Mouse (Mus musculus): ENCODE measurements around the gene Tmem246.
"Not testable (repeated sequence)": the region's sequence is repeated elsewhere in the genome, so short reads cannot be mapped to it uniquely, and the experiment has no call there.

Gene Tmem246

GRCm38 (mm10) chr4:49597183-49598100 is at the start of gene Tmem246:
Gene Tmem246 (minus strand): TSS chr4:49597876.
- in situ Hi-C loops (cut with MboI, MseI): no loop called here

DNA sequence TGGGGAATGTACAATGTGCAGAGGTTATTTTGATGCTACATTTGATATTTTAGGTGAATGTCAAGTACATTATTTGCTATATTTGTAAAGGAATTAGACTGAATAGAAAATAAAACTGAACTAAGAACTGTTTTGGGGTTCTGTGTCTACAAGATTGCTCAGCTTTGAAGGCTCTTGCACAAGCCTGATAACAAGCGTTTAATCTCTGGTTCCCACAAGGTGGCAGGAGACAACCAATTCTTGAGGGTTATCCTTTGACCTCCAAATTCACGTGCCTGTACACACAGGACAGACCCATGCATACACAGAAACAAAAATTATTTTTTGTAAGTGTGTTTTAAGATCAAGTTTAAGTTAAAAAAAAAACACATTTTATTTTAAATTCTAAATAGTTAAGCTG is 42.2 kb upstream of the Tmem246 start:
- in situ Hi-C loops (cut with MboI, MseI): loop anchor here (25.0 kb wide), 1 partner anchor 1578 kb away; no protein-coding TSS in a partner anchor

DNA sequence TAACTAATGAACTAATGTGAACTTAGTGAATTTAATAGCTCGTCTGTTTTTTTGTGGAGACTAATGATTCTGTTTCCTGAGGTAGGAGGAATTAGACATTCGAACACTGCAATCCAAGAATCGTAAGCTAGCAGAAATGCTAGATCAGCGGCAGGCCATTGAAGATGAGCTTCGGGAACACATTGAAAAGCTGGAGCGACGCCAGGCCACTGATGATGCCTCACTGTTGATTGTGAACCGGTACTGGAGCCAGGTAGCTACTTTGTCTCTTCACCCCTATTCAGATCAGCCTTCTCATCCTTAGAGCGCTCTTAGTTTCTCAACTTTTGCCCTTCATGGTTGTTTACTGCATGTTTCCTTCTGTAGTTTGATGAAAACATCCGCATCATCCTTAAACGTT is 40.1 kb upstream of the Tmem246 start:
- in situ Hi-C loops (cut with MboI, MseI): loop anchor here (25.0 kb wide), 1 partner anchor 1576 kb away; no protein-coding TSS in a partner anchor

DNA sequence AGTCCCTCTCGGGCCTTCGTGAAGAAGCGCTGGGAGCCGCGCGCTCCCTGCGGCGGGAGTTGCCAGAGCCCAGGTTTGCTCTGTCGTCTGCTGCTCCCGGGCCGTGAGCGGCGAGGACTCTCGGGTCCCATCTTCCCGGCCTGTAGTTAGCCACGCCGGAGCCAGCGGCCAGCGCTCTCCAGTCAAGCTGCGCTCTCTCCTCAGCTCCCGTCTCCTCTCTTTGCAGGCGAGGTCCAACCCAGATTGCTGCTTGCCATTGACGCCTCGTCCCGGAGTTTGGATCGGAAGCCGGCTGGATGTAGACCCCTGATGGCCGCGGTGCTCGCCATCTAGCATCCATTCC is 34.4 kb upstream of the Tmem246 start:
- in situ Hi-C loops (cut with MboI, MseI): loop anchor here (5.0 to 25.0 kb wide), 2 partner anchors 110 to 1570 kb away; partner anchors contain the start of genes Mrpl50 and Zfp189

GRCm38 (mm10) chr4:49631319-49632138 is 33.9 kb upstream of the Tmem246 start, which contains the start of gene Rnf20:
Gene Rnf20 (plus strand): TSS chr4:49632006.
- in situ Hi-C loops (cut with MboI, MseI): loop anchor here (5.0 to 25.0 kb wide), 2 partner anchors 109 to 1569 kb away; partner anchors contain the start of genes Mrpl50 and Zfp189

DNA sequence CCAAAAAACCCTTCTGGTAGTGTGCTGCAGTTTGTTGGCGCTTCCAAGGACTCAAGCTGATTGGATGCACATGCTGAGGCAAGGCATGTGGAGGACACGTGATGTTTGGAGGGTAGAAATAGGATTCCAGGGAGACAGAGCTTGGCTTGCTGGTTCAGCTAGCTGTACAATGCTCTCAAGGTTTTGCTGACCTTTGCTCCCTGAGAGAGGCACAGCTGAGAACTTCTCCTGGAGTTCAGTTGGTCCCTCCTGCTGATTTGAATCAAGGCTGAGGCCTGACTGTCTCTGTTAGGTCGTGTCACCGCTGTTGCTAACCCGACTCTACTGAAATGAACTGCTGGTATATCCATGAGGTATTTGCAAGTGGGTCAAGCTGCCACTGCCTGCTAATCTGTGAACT is 31.3 kb upstream of the Tmem246 start:
- in situ Hi-C loops (cut with MboI, MseI): loop anchor here (5.0 to 25.0 kb wide), 2 partner anchors 57 to 1567 kb away; no protein-coding TSS in a partner anchor

GRCm38 (mm10) chr4:49626973-49627372 is 29.3 kb upstream of the Tmem246 start:
- in situ Hi-C loops (cut with MboI, MseI): loop anchor here (5.0 to 25.0 kb wide), 2 partner anchors 55 to 1565 kb away; no protein-coding TSS in a partner anchor

DNA sequence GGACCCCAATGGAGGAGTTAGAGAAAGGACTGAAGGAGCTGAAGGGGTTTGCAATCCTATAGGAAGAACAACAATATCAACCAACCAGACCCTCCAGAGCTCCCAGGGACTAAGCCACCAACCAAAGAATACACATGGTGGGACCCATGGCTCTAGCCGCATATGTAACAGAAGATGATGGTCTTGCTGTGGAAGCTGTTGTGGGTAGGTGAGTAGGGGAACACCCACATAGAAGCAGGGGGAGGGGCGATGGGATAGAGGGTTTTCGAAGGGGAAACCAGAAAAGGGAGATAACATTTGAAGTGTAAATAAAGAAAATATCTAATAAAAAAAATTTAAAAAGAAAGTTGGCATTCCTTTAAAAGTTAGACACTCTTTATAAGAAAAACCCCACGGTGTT is 27.3 kb upstream of the Tmem246 start:
- in situ Hi-C loops (cut with MboI, MseI): loop anchor here (5.0 to 25.0 kb wide), 2 partner anchors 53 to 1563 kb away; no protein-coding TSS in a partner anchor

- in situ Hi-C loops (cut with MboI, MseI): no loop called here
Observed at GRCm38 (mm10) chr4:49623916-49624315, 26.2 kb upstream of the Tmem246 start.

DNA sequence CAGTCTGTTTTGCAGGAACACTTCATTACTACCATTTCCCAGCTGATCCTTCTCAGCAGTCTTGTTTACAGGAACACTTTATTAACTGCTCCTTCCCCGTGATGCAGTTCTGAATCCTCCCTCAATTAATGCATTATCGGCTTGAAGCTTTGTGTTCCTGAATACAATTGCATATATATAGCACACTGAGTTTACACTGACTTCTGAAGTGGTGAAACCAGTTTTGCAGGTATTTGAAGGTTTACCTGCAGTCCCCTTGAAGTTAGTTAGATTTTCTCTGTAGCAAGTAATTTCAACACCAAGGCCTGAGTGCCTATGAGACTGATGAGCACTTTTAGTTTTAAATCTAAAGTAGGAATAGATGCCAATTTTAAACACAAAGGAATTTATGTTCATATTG is 24.6 kb upstream of the Tmem246 start:
- in situ Hi-C loops (cut with MboI, MseI): no loop called here

GRCm38 (mm10) chr4:49619861-49620260 is 22.2 kb upstream of the Tmem246 start:
- in situ Hi-C loops (cut with MboI, MseI): not testable (repeated sequence)

DNA sequence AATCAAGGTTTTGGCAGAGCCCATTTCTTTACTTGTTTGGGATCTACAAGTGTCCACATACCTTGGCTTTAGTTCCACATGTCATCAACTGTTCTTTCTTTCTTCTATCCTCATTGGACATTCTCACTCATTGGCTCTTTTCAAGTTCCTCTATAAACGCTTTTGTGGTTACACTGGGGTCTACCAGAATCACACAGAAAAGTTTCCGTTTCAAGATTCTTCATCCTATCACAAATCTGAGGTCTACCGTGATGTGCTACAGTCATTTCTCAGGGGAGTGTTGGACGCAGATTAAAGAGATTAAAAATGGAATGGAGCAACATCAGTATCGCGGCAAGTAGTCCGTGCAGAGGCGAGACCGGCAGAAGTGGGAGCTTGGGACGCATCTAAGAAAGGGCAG is 19.2 kb upstream of the Tmem246 start:
- in situ Hi-C loops (cut with MboI, MseI): no loop called here

DNA sequence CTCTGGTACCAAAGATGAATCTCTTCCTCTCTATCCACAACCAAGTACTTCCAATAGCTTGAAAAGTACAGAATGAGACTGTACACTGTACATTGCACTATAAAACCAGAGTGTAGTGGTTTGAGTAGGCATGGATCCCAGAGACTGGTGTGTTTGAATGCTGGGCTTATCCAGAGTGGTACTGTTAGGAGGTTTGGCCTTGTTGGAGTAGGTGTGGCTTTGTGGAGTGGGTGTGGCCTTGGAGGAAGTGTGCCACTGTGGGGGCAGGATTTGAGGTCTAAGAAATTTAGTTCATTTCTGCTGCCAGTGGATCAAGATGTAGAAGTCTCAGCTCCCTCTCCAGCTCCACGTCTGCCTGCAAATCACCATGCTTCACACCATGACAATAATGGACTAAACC is 7.8 kb upstream of the Tmem246 start:
- in situ Hi-C loops (cut with MboI, MseI): no loop called here

DNA sequence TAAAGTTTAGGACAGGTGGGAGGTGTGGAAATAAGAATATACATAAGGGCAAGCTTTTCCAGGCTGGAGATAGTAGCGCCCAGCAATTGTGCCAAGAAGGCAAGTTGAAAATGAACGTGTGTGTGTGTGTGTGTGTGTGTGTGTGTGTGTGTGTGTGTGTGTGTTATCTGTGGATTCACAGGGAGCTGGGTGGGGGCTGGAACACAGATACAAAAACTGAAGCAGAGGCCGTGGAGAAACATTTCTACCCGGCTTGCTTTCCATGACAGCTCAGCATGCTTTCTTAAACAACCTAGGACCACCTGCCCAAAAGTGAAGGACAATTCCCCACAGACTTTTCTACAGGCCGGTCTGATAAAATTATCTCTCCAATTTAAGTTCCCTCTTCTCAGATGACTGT is 6.9 kb upstream of the Tmem246 start:
- in situ Hi-C loops (cut with MboI, MseI): no loop called here

- in situ Hi-C loops (cut with MboI, MseI): no loop called here
Observed at GRCm38 (mm10) chr4:49604016-49604546, 6.4 kb upstream of the Tmem246 start.

DNA sequence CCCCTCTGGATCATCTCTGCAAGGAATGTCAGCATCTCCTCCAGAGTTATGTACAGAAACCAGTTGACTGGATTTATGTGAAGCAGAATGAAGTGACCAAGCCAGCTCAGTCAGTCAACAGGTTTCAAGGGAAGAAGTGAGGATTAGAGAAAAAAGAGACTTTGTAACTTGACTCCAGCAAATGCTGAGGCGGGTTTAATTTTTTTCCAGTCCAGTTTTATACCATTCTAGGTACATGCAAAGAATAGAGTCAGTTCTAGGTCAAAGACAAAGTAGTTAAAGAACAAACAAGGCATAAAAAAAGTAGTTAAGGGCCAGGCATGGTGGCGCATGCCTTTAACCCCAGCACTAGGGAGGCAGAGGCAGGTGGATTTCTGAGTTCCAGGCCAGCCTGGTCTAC is 5.5 kb upstream of the Tmem246 start:
- in situ Hi-C loops (cut with MboI, MseI): no loop called here

GRCm38 (mm10) chr4:49596846-49597182 is 862 bp downstream of the Tmem246 start:
- in situ Hi-C loops (cut with MboI, MseI): no loop called here

- in situ Hi-C loops (cut with MboI, MseI): no loop called here
Observed at GRCm38 (mm10) chr4:49590152-49590551, 7.5 kb downstream of the Tmem246 start.

DNA sequence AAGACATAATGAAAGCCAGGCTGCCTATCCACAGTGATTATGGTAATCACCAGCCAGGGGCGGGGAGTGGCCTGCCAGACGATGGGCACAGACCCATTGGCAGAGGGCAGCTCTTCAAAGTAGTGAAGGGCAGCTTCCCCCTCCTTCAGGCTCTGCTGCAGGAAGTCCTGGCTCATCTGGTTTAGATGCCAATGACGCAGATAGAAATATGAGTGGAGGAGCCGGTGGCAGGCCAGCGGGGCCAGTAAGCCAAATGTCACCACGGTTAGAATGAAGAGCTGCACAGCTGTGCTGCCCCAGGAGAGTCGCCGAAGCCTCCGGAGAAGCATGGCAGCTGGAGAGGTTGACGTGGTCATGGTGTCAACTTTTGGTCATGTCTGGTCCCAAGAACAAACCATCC is 10.9 kb downstream of the Tmem246 start:
- in situ Hi-C loops (cut with MboI, MseI): no loop called here

DNA sequence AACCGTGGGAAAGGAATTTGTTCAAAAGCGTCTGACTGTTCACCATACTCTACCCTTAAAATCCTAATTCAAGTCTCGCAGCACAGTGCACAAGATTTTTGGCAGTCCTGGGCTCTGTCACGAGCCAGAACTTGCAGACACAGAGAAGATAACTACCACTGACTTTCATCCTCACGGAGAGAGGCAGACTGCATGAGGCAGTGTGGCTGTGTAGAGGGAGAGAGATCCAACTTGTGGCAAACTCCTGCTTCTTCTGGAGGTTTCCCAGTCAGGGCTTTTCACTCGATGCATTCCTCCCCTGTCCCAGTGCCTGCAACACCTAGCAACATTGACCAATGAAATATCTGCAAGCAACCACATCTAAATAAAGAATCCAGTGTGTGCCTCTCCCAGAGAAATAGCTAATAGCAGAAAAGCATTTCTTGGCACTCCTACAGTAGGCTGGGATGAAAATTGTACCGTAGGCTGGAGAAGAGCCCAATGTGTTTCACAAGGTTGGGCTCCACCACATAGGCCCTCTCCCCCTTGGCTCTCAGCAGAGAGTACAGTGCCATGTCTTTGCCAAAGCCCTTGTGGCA is 12.1 kb downstream of the Tmem246 start:
- in situ Hi-C loops (cut with MboI, MseI): no loop called here
